Mouse (Mus musculus) neutrophil, adult 5-6 weeks (primary cell): ENCODE results near the gene 1700088E04Rik. TPM values are rescaled to one million over a fixed set of nuclear protein-coding genes. Genes with fewer than 3 reads are reported as not detected.

ENCODE experiments used
- ATAC-seq: fragments of 151-379, 151-347 bp; 2 replicates; pipeline ENCODE4 v1.8.0; 2017; ENCODE audit warnings: mild to moderate bottlenecking, moderate TSS enrichment; ENCODE audit not compliant: insufficient number of reproducible peaks, poor library complexity, low FRiP score, severe bottlenecking; ENCODE audit errors: extremely low read depth
- total RNA-seq: library from RNA; stranded (forward); fragments of 200-1000 nt; gene quantifications from 2 replicates; pipeline ENCODE4 v1.2.3, GENCODE M21; 2017

1700088E04Rik gene
- total RNA-seq, 1 experiment from 2014 or later = 0.12 TPM

DNA sequence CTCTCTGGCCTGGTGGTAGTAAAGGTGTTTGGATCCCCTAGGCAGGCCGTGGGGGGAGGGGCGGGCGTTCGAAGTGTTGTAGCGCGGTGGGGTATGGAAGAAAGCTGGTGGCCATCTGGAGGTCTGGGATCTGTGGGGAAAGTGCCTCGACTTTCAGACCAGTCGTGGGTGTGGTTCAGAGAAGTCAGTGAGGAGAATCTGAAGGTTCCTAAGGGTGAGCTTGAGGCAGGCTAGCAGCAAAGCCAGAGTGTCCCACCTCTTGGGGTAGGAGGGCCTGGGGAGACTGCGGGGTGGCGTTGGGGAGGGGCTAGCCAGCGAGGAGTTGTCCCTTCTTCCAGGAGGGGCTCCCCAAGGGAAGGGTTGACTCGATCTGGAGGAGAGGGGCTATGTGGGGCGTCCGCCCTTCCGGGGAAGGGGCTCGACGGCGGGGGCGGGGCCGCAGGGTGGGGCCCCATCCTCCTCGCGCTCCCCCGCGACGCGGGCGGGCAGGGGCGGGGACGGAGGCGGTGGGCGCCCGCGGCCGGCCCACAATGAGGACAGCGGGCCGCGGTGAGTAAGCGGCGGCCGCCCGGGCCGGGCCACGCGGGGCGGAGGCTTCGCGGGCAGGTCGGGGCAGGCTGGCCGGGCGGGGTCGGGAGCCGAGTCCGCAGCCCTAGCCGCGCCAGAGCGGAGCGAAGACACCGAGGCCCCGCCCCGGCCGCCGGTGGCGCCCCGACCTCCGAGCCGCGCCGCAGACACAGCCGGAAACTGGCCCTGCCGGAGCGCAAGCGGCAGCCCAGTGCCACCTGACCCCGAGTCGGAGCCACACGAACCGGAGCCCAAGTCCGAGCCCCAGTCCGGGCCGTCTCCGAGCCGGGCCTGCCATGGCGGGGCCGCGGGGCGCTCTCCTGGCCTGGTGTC is 32.4 kb downstream of the 1700088E04Rik start, which contains the start of gene Micall1:
Gene Micall1, plus strand, starts transcription at position 478 of the 900 bp plus-strand sequence.
- peak; percentile 45 for ATAC-seq

GRCm38 (mm10) chr15:79107966-79108365 is 33.1 kb downstream of the 1700088E04Rik start:
- ATAC-seq = no peak

DNA sequence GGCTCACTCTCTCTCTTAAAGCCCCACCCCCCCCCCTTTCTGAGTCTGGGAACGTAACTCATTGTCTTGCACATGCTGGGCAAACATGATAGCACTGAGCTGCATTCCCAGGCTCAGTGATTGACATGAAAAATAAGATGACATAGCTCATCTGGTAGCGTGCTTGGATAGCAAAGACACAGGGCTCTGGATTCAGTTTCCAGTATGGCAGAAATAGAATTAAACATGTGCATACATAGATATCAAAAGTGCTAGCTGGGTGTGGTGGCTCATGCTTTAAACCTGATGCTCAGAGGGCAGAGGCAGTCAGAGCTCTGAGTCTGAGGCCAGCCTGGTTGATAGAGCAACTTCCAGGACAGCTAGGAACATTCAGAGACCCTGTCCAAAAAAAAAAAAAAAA is 35.2 kb downstream of the 1700088E04Rik start:
- no peak for ATAC-seq

- ATAC-seq = no peak
These were observed 37.8 kb downstream of the 1700088E04Rik start for GRCm38 (mm10) chr15:79103264-79103663.

DNA sequence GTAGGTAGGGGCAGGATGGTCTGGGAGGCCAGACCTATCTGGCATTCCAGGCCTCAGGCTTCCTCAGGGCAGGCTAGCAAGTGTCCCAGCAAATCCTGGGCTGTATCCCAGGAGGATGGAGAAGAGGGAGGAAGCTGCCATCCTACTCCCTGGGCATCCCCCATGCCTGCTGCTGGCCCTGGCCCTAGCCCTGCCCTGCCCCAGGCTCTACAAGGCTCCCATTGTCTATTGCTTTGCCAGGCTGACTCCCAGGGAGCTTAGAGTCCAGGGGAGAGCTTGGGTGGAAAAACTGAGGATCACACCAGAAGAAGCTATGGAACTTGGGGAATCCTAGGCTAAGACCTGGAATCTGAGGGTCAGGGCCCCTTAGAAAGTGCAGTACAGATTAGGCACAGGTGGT is 39.5 kb downstream of the 1700088E04Rik start:
- ATAC-seq = no peak

- no peak for ATAC-seq
These were observed 40.7 kb downstream of the 1700088E04Rik start for GRCm38 (mm10) chr15:79100391-79100790.

- no peak for ATAC-seq
These were observed 41.6 kb downstream of the 1700088E04Rik start for GRCm38 (mm10) chr15:79099456-79099855.

GRCm38 (mm10) chr15:79098868-79099267 is 42.2 kb downstream of the 1700088E04Rik start:
- ATAC-seq = no peak

GRCm38 (mm10) chr15:79098220-79098619 is 42.8 kb downstream of the 1700088E04Rik start:
- no peak for ATAC-seq

DNA sequence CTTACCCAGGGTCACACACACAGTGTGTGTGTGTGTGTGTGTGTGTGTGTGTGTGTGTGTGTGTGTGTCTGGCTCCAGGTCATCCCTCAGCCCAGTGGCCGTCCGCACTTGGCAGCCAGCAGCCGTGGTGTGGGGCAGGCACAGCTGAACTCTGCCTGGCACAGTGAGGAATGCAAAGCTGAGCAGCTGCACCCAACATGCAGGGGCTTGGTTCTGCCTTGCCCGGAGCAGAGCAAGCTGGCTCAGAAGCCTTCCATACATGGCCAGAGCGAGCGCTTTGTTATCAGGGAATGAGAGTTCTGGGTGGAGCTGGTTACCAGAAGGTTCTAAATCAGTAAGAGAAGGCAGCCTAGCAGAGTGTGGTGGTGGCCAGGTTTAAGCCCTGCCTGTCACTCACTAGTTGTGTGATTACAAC is 43.4 kb downstream of the 1700088E04Rik start:
- no peak for ATAC-seq

GRCm38 (mm10) chr15:79097135-79097534 is 43.9 kb downstream of the 1700088E04Rik start:
- no peak for ATAC-seq

- no peak for ATAC-seq
These were observed 44.5 kb downstream of the 1700088E04Rik start for GRCm38 (mm10) chr15:79096556-79096955.

DNA sequence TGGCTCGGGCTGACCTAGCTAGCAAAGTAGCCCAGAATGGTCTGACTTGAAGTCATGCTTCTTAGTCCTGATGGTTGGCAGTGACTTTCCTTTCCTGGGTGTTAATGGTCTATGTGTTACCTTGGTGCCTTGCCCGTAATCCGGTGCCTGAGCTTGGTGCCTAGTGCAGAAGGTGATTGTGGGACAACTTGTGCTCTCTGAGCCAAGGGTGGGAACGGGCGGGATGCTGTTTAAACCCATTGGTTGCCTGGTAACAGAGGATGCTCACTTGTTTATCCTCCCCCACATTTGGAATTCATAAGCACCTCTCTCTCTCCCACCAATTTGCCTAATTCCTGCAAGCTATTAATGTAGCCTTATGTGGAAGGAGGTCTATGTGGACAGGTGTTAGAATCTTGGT is 45.6 kb downstream of the 1700088E04Rik start:
- ATAC-seq = no peak

DNA sequence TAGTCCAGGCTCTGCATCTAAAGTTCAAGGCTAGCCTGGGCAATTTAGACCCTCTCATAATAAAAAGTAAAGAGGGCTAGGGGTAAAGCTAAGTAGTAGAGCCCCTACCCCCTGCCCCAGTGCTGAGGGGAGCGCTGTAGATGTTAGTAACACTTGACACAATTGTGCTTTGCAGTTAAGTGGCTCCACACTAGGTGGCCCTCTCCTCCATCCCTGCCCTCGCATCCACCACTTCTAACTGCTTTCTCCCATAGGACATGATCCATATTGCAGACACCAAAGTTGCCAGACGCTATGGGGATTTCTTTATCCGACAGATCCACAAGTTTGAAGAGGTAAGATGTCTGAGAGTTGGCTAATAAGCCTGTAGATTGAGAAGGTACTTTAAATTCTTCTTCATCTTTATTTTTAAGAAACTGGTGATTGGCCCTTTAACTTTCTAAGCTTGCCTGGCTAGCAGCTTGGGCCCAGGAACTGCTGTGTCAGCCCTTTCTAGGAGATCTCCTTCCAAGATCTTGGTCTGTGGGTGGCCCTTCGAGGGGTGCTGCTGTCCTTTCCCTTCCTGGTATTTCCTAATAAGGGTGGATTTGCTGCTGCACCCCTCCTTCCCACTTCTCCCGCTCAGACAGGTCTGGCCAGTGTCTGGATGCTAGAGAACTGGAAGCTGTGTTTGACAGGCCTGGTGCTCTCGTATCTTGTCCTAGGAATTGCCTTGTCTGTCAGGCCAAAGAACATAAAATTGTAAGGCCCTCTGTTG is 47.8 kb downstream of the 1700088E04Rik start:
- no peak for ATAC-seq

GRCm38 (mm10) chr15:79092284-79092683 is 48.8 kb downstream of the 1700088E04Rik start:
- no peak for ATAC-seq

- no peak for ATAC-seq
These were observed 61.5 kb downstream of the 1700088E04Rik start for GRCm38 (mm10) chr15:79079567-79079966.
